Mouse (Mus musculus): ENCODE data around the gene Tysnd1. TPM values are rescaled to one million over a fixed set of nuclear protein-coding genes. Genes with fewer than 3 reads are reported as not detected.

Tysnd1 gene
- polyA plus RNA-seq, 1 experiment from 2014 or later = 33.4 TPM

DNA sequence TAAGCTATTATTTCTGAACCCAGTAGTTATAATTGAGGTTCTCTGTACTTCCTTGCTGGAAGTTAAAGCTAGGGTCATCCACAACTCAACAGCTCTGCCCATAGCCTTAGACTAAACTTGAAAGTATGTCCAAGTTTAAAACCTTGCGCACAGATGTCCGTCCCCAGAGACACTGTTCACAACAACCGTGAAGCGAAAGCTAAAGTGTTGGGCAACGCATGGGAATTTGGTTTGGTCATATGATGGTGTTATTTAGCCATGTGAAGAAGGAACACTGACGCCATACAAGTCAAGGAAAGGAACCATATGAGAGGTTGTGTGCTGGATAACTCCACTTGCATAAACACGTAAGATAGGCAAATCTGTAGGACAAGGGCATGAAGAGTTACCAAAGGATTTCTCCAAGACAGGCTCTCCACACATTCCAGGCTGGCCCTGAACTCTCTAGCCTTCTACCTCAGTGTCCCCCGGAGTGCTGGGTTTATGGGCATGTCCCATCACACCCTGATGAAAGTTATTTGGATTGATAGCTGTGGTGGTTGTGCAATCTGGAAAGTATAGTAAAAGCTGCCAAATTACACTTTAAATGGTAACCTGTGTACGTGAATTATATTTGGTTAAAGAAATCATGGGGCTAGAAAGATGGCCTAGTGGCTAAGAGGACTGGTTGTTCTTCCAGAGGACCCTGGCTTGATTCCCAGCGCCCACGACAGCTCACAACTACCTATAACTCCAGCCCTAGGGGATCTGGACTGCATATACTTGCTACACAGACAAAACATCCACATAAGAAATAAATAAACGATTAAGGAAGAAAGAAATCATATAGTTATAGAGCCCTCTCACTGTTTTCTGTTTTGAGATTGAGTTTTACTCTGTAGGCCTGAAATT lies 22.3 kb downstream of the Tysnd1 start:
- H3K27me3 ChIP-seq (ENCODE audit: control insufficient read depth, insufficient read depth, low read length) = peaks cover 4% of the 10 kb centered on the region
- H3K27ac ChIP-seq (ENCODE audit: low read depth, low read length) = no peak overlapping the region
- H3K4me3 ChIP-seq (ENCODE audit: low read depth, low read length) = no peak overlapping the region
- no peak overlapping the region for H3K9ac ChIP-seq (ENCODE audit: low read length)
- ATAC-seq (replicated peaks; ENCODE audit: low FRiP score) = no peak
- no peaks in the 10 kb centered on the region for H3K36me3 ChIP-seq (ENCODE audit: control insufficient read depth, insufficient read depth, low read length)
- WGBS = 90% methylated on average over 12 of the region's 12 CpGs
- no peak for DNase-seq (ENCODE audit: low spot score)
- no peaks in the 10 kb centered on the region for H3K4me1 ChIP-seq (replicated peaks; ENCODE audit: control insufficient read depth, insufficient read depth, low read length)
- H3K9me3 ChIP-seq (ENCODE audit: control insufficient read depth, low read length) = no peaks in the 10 kb centered on the region
- no peak overlapping the region for H3K4me2 ChIP-seq (ENCODE audit: low read depth, low read length, severe bottlenecking)

GRCm38 (mm10) chr10:61720331-61720730 lies 25.0 kb downstream of the Tysnd1 start:
- H3K27ac ChIP-seq (ENCODE audit: low read depth, low read length) = no peak overlapping the region
- H3K4me1 ChIP-seq (replicated peaks; ENCODE audit: control insufficient read depth, insufficient read depth, low read length) = no peaks in the 10 kb centered on the region
- H3K9ac ChIP-seq (ENCODE audit: low read length) = no peak overlapping the region
- H3K9me3 ChIP-seq (ENCODE audit: control insufficient read depth, low read length) = no peaks in the 10 kb centered on the region
- WGBS = 91% methylated on average over 7 of the region's 7 CpGs
- no peak overlapping the region for H3K4me3 ChIP-seq (ENCODE audit: low read depth, low read length)
- ATAC-seq (replicated peaks; ENCODE audit: low FRiP score) (no peak), DNase-seq (ENCODE audit: low spot score) (no peak)
- H3K4me2 ChIP-seq (ENCODE audit: low read depth, low read length, severe bottlenecking) = no peak overlapping the region
- peaks cover 2% of the 10 kb centered on the region; the same call in 1 of the 2 replicates for H3K27me3 ChIP-seq (ENCODE audit: control insufficient read depth, insufficient read depth, low read length)
- no peaks in the 10 kb centered on the region for H3K36me3 ChIP-seq (ENCODE audit: control insufficient read depth, insufficient read depth, low read length)

DNA sequence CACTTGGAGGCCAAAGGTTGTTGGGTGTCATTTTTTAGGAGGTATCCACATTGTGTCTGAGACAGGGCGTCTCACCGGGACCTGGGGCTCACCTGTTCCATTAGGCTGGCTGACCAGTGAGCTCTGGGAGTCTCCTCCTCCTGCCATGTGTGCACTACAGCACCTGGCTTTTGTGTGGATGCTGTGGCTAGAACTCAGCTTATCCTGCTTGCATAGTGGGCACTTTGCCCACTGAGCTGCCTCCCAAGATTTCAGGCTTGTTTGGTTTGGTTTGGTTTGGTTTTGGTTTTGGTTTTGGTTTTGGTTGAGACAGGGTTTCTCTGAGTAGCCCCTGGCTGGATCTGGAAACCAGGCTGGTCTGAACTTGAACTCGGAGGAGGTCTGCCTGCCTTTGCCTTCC lies 26.9 kb downstream of the Tysnd1 start:
- DNase-seq (ENCODE audit: low spot score) (no peak), ATAC-seq (replicated peaks; ENCODE audit: low FRiP score) (no peak)
- H3K9ac ChIP-seq (ENCODE audit: low read length) = no peak overlapping the region
- H3K4me1 ChIP-seq (replicated peaks; ENCODE audit: control insufficient read depth, insufficient read depth, low read length) = no peaks in the 10 kb centered on the region
- 73% methylated on average over 3 of the region's 3 CpGs for WGBS
- no peak overlapping the region for H3K27ac ChIP-seq (ENCODE audit: low read depth, low read length)
- H3K4me2 ChIP-seq (ENCODE audit: low read depth, low read length, severe bottlenecking) = no peak overlapping the region
- no peaks in the 10 kb centered on the region for H3K36me3 ChIP-seq (ENCODE audit: control insufficient read depth, insufficient read depth, low read length)
- H3K4me3 ChIP-seq (ENCODE audit: low read depth, low read length) = no peak overlapping the region
- H3K27me3 ChIP-seq (ENCODE audit: control insufficient read depth, insufficient read depth, low read length) = no peaks in the 10 kb centered on the region
- no peaks in the 10 kb centered on the region for H3K9me3 ChIP-seq (ENCODE audit: control insufficient read depth, low read length)

GRCm38 (mm10) chr10:61723271-61723670 lies 28.0 kb downstream of the Tysnd1 start:
- no peak for DNase-seq (ENCODE audit: low spot score)
- H3K4me2 ChIP-seq (ENCODE audit: low read depth, low read length, severe bottlenecking) = no peak overlapping the region
- H3K9me3 ChIP-seq (ENCODE audit: control insufficient read depth, low read length) = no peaks in the 10 kb centered on the region
- H3K4me1 ChIP-seq (replicated peaks; ENCODE audit: control insufficient read depth, insufficient read depth, low read length) = no peaks in the 10 kb centered on the region
- H3K27ac ChIP-seq (ENCODE audit: low read depth, low read length) = no peak overlapping the region
- H3K9ac ChIP-seq (ENCODE audit: low read length) = no peak overlapping the region
- ATAC-seq (replicated peaks; ENCODE audit: low FRiP score) = no peak
- no peaks in the 10 kb centered on the region for H3K36me3 ChIP-seq (ENCODE audit: control insufficient read depth, insufficient read depth, low read length)
- WGBS = 80% methylated on average over 6 of the region's 6 CpGs
- no peaks in the 10 kb centered on the region for H3K27me3 ChIP-seq (ENCODE audit: control insufficient read depth, insufficient read depth, low read length)
- H3K4me3 ChIP-seq (ENCODE audit: low read depth, low read length) = no peak overlapping the region

GRCm38 (mm10) chr10:61729181-61729580 lies 33.9 kb downstream of the Tysnd1 start:
- H3K27ac ChIP-seq (ENCODE audit: low read depth, low read length) = no peak overlapping the region
- H3K36me3 ChIP-seq (ENCODE audit: control insufficient read depth, insufficient read depth, low read length) = no peaks in the 10 kb centered on the region
- H3K9me3 ChIP-seq (ENCODE audit: control insufficient read depth, low read length) = no peaks in the 10 kb centered on the region
- WGBS = 87% methylated on average over 11 of the region's 11 CpGs
- no peaks in the 10 kb centered on the region for H3K4me1 ChIP-seq (replicated peaks; ENCODE audit: control insufficient read depth, insufficient read depth, low read length)
- H3K9ac ChIP-seq (ENCODE audit: low read length) = no peak overlapping the region
- no peak for ATAC-seq (replicated peaks; ENCODE audit: low FRiP score)
- H3K27me3 ChIP-seq (ENCODE audit: control insufficient read depth, insufficient read depth, low read length) = no peaks in the 10 kb centered on the region
- no peak for DNase-seq (ENCODE audit: low spot score)
- no peak overlapping the region for H3K4me3 ChIP-seq (ENCODE audit: low read depth, low read length)
- H3K4me2 ChIP-seq (ENCODE audit: low read depth, low read length, severe bottlenecking) = no peak overlapping the region

- no peaks in the 10 kb centered on the region for H3K4me1 ChIP-seq (replicated peaks; ENCODE audit: control insufficient read depth, insufficient read depth, low read length)
- no peak overlapping the region for H3K4me2 ChIP-seq (ENCODE audit: low read depth, low read length, severe bottlenecking)
- H3K9me3 ChIP-seq (ENCODE audit: control insufficient read depth, low read length) = no peaks in the 10 kb centered on the region
- WGBS = 95% methylated on average over 6 of the region's 6 CpGs
- no peak overlapping the region for H3K9ac ChIP-seq (ENCODE audit: low read length)
- DNase-seq (ENCODE audit: low spot score) (no peak), ATAC-seq (replicated peaks; ENCODE audit: low FRiP score) (no peak)
- no peak overlapping the region for H3K27ac ChIP-seq (ENCODE audit: low read depth, low read length)
- no peaks in the 10 kb centered on the region for H3K36me3 ChIP-seq (ENCODE audit: control insufficient read depth, insufficient read depth, low read length)
- no peaks in the 10 kb centered on the region for H3K27me3 ChIP-seq (ENCODE audit: control insufficient read depth, insufficient read depth, low read length)
- H3K4me3 ChIP-seq (ENCODE audit: low read depth, low read length) = no peak overlapping the region
Measured at GRCm38 (mm10) chr10:61730171-61730570, 34.9 kb downstream of the Tysnd1 start.

GRCm38 (mm10) chr10:61734377-61734776 lies 39.1 kb downstream of the Tysnd1 start:
- no peaks in the 10 kb centered on the region; the same call in 1 of the 2 replicates for H3K36me3 ChIP-seq (ENCODE audit: control insufficient read depth, insufficient read depth, low read length)
- H3K27ac ChIP-seq (ENCODE audit: low read depth, low read length) = no peak overlapping the region
- H3K27me3 ChIP-seq (ENCODE audit: control insufficient read depth, insufficient read depth, low read length) = no peaks in the 10 kb centered on the region
- H3K9me3 ChIP-seq (ENCODE audit: control insufficient read depth, low read length) = no peaks in the 10 kb centered on the region
- WGBS = 40% methylated on average over 3 of the region's 3 CpGs
- H3K4me2 ChIP-seq (ENCODE audit: low read depth, low read length, severe bottlenecking) = no peak overlapping the region
- DNase-seq (ENCODE audit: low spot score) = no peak
- no peak overlapping the region for H3K9ac ChIP-seq (ENCODE audit: low read length)
- H3K4me3 ChIP-seq (ENCODE audit: low read depth, low read length) = no peak overlapping the region
- ATAC-seq (replicated peaks; ENCODE audit: low FRiP score) = no peak
- no peaks in the 10 kb centered on the region for H3K4me1 ChIP-seq (replicated peaks; ENCODE audit: control insufficient read depth, insufficient read depth, low read length)

DNA sequence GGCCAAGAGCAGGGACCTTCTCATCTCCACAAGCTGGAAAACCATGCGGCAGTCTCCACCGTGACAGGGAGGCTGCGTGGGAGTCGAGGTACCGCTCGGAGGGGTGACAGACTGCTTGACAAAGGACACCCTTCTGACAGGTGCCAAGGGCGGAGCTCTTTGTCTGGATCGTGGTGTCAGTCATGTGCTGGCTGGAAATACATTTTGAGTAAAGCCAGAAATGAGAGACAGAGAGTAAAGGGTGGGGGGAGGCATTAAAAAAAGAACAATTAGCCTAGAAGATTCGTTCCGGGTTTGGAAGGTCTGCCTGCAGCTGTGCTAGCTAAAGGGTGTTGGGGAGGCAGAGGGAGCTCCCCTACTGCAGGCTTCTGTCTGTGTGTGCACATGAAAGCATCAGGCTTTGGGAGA lies 41.4 kb downstream of the Tysnd1 start:
- Histone ChIP-seq H3K4me2 (ENCODE audit: low read depth, low read length, severe bottlenecking) (no peak overlapping the region), H3K27ac (ENCODE audit: low read depth, low read length) (no peak overlapping the region), H3K9ac (ENCODE audit: low read length) (no peak overlapping the region), H3K4me3 (ENCODE audit: low read depth, low read length) (no peak overlapping the region), H3K9me3 (ENCODE audit: control insufficient read depth, low read length) (no peaks in the 10 kb centered on the region), H3K4me1 (replicated peaks; ENCODE audit: control insufficient read depth, insufficient read depth, low read length) (no peaks in the 10 kb centered on the region), H3K36me3 (ENCODE audit: control insufficient read depth, insufficient read depth, low read length) (peaks cover 2% of the 10 kb centered on the region; the same call in 1 of the 2 replicates), H3K27me3 (ENCODE audit: control insufficient read depth, insufficient read depth, low read length) (no peaks in the 10 kb centered on the region)
- ATAC-seq (replicated peaks; ENCODE audit: low FRiP score) (no peak), DNase-seq (ENCODE audit: low spot score) (no peak)
- 84% methylated on average over 10 of the region's 10 CpGs for WGBS

GRCm38 (mm10) chr10:61737537-61737936 lies 42.2 kb downstream of the Tysnd1 start:
- no peak for ATAC-seq (replicated peaks; ENCODE audit: low FRiP score)
- Histone ChIP-seq H3K36me3 (ENCODE audit: control insufficient read depth, insufficient read depth, low read length) (peaks cover 5% of the 10 kb centered on the region; the same call in 1 of the 2 replicates), H3K4me3 (ENCODE audit: low read depth, low read length) (no peak overlapping the region), H3K9ac (ENCODE audit: low read length) (no peak overlapping the region), H3K27ac (ENCODE audit: low read depth, low read length) (no peak overlapping the region), H3K4me1 (replicated peaks; ENCODE audit: control insufficient read depth, insufficient read depth, low read length) (no peaks in the 10 kb centered on the region), H3K4me2 (ENCODE audit: low read depth, low read length, severe bottlenecking) (no peak overlapping the region), H3K27me3 (ENCODE audit: control insufficient read depth, insufficient read depth, low read length) (no peaks in the 10 kb centered on the region), H3K9me3 (ENCODE audit: control insufficient read depth, low read length) (no peaks in the 10 kb centered on the region)
- DNase-seq (ENCODE audit: low spot score) = no peak
- WGBS = 90% methylated on average over 1 of the region's 1 CpGs

Measured in forebrain, embryonic 11.5 days (tissue).